Mouse (Mus musculus) spleen, adult 2 months (tissue): ENCODE results near the gene 4930558K02Rik.

Source experiments
- CTCF ChIP-seq: fragments of 200-500 bp; IDR thresholded peaks from 2 replicates; pipeline ENCODE4 v1.5.1; 2011; ENCODE audit warnings: mild to moderate bottlenecking, inconsistent platforms; ENCODE audit not compliant: insufficient read depth, insufficient read length, insufficient replicate concordance; ENCODE audit errors: extremely low read depth
- POLR2A ChIP-seq: fragments of 200-500 bp; IDR thresholded peaks from 2 replicates; pipeline ENCODE4 v1.6.1; 2011; ENCODE audit warnings: low read depth, low read length, inconsistent platforms

- no peak for TF ChIP-seq CTCF
- no peak for TF ChIP-seq POLR2A
These were observed 47.1 kb downstream of the 4930558K02Rik start for GRCm38 (mm10) chr1:161932286-161932685.
